Mouse (Mus musculus): ENCODE measurements at regions not wholly inside any gene's neighbourhood (a gene's known extent, or its start where the extent isn't known, plus 50 kb on each side); places are given as distances from the start of the nearest gene placed in this dataset.

DNA sequence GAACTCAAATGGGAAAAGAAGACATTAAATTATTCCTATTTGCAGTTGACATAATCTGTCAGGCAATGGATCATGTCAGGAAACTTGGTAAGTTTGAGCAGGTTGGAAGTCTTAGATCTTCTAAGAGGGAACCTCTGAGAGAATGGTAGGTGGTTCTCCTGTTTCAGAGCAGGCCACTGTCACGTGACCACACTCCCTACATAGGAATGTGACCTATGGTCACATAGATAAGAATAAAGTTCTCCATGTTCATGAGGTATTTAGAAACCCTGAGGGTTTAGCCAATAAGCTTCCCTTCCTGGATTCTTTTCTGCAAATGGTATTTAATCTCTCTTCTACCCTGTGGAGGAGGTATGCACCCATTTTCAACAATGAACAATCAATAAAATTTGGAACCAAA is 497.1 kb downstream of the Trib2 start:
- no peak for TF ChIP-seq POLR2A (IDR thresholded peaks at IDR 0.05; ENCODE audit: borderline replicate concordance, low read depth, low read length)
- no peak for TF ChIP-seq CTCF (IDR thresholded peaks at IDR 0.05; ENCODE audit: low read depth, low read length)
